Mouse (Mus musculus): ENCODE results near the gene Hdlbp. TPM values are rescaled to one million over a fixed set of nuclear protein-coding genes. Genes with fewer than 3 reads are reported as not detected.

The Hdlbp gene
- polyA plus RNA-seq (2012): 56.3 and 58.6 TPM in 2 replicates

- no peak for TF ChIP-seq GATA1 (IDR thresholded peaks at IDR 0.05; ENCODE audit: low read length)
Observed at GRCm38 (mm10) chr1:93478586-93479475, at the start of gene Hdlbp. TSS of gene Hdlbp (minus strand) at chr1:93478815.

GRCm38 (mm10) chr1:93522325-93522724, 43.7 kb upstream of the Hdlbp start:
- TF ChIP-seq GATA1 (IDR thresholded peaks at IDR 0.05; ENCODE audit: low read length): no peak

DNA sequence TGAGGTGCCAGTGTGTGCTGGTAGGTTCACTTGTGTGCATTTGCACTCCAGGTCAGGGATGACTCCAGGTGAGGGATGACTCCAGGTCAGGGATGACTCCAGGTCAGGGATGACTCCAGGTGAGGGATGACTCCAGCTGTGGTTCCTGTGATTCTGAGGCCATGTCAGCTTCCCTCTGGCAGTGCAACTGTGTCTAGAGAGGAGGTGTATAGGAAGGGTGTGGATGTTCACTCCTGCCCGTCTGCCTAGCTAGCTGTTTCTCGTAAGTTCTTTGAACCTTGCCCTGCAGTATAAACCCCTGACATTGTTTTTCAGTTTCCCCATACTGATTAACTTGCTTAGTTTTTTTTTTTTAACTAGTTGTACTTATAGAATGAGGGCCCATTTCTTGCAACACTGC, 42.9 kb upstream of the Hdlbp start:
- no peak for TF ChIP-seq GATA1 (IDR thresholded peaks at IDR 0.05; ENCODE audit: low read length)

DNA sequence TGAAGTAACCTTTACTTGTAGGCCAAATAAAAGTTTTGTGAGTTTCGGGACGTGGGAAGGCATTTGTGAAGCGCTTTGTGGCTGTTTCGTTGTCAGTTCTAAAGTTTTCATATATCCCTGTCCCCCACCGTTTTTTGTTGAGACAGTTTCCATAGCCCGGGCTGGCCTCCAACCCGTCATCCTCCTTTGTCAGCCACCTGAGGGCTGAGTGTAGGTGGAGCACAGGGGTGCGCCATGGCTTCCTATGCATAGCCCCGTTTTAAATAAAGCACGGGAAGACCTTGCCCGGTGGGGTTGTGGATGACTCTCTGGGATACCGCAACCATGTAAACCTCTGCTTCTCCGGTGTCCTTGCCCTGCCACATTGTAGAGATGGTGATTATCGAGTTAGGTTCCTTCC, 34.6 kb upstream of the Hdlbp start:
- TF ChIP-seq GATA1 (IDR thresholded peaks at IDR 0.05; ENCODE audit: low read length): no peak

GRCm38 (mm10) chr1:93512351-93512690, 33.7 kb upstream of the Hdlbp start:
- TF ChIP-seq GATA1 (IDR thresholded peaks at IDR 0.05; ENCODE audit: low read length): no peak

- no peak for TF ChIP-seq GATA1 (IDR thresholded peaks at IDR 0.05; ENCODE audit: low read length)
Observed at GRCm38 (mm10) chr1:93511585-93512350, 33.2 kb upstream of the Hdlbp start, which contains the start of gene Farp2. TSS of gene Farp2 (plus strand) at chr1:93512079.

DNA sequence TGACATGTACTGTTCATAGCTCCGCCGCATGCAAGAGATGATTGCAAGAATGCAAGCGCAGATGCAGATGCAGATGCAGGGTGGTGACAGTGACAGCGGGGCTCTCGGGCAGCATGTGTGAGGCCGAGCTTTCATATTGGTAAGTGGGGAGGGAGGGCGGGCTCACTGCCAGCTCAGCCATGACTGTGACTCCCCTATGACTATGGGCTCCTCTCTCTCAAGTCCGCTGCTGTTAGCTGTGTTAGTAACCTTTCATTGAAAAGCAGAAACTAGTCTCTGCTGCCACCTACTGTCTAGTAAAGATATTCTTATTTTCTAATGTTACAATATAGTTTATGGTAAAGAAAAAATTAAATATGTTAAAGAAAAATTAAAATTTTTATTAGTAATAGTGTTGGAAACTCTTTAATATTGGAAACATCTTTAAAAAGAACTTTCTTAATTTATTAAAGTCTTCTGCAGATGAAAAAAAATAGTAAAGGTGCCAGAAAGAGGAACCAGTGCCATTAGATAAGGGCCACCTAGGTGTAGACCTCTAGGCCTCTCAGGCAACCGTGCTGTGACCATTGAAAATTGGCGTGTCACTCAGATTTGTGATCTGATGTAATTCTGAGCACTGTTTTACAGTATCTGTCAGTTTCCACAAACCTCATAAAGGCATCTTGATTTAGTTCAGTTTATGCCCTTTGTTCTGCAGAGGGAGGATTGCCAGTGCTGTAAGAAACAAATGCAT, 28.5 kb upstream of the Hdlbp start:
- no peak for TF ChIP-seq GATA1 (IDR thresholded peaks at IDR 0.05; ENCODE audit: low read length)

DNA sequence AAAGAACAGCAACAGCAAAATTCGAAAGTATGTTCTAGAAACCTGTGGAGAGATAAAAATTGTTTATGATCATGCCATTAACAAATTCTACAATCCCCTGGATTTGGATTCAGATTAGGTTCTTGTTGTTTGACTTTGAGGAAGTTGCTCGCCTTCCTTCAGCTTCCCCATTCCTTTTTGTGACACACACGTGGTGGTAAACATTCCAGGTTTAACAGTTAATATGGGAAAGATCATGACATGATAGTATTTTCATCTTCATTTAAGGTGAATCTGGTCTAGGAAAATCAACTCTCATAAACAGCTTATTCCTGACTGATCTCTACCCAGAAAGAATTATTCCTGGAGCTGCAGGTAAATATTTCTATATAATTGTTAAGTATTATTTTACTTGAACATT, 16.7 kb upstream of the Hdlbp start:
- TF ChIP-seq GATA1 (IDR thresholded peaks at IDR 0.05; ENCODE audit: low read length): no peak

DNA sequence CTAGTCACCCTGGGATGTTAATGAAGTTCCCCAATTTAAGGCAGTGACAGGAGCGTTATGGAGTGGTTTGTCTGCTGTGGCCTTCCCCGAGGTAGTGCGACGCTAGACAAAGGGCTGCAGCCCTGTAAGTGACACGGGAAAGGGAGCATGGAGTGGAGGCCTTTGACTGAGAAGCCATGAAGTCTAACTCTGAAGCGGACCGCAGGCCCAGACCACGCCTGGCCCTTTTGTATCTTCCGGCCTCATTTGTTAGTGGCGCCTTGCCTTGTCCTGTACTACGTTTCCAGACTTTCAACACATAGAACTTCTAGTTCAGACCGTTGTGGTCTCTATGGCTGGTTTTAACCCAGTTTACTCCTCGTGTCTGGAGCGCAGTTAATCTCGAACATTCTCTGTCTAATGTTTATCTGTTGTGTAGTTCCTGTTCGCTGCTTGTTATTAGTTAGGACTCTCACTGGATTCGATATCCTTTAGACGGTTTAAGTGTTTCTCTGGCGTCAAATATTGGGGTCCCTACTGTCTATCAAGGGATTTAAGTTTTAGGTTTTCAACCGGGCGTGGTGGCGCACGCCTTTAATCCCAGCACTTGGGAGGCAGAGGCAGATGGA, 965 bp upstream of the Hdlbp start:
- TF ChIP-seq GATA1 (IDR thresholded peaks at IDR 0.05; ENCODE audit: low read length): no peak

- no peak for TF ChIP-seq GATA1 (IDR thresholded peaks at IDR 0.05; ENCODE audit: low read length)
Observed at GRCm38 (mm10) chr1:93477758-93478585, 643 bp downstream of the Hdlbp start.

GRCm38 (mm10) chr1:93475694-93476093, 2.9 kb downstream of the Hdlbp start:
- TF ChIP-seq GATA1 (IDR thresholded peaks at IDR 0.05; ENCODE audit: low read length): no peak

- no peak for TF ChIP-seq GATA1 (IDR thresholded peaks at IDR 0.05; ENCODE audit: low read length)
Observed at GRCm38 (mm10) chr1:93468626-93469025, 10.0 kb downstream of the Hdlbp start.

- no peak for TF ChIP-seq GATA1 (IDR thresholded peaks at IDR 0.05; ENCODE audit: low read length)
Observed at GRCm38 (mm10) chr1:93465746-93466145, 12.9 kb downstream of the Hdlbp start.

GRCm38 (mm10) chr1:93465066-93465465, 13.5 kb downstream of the Hdlbp start:
- no peak for TF ChIP-seq GATA1 (IDR thresholded peaks at IDR 0.05; ENCODE audit: low read length)

GRCm38 (mm10) chr1:93459101-93459500, 19.5 kb downstream of the Hdlbp start:
- no peak for TF ChIP-seq GATA1 (IDR thresholded peaks at IDR 0.05; ENCODE audit: low read length)

Measured in G1E-ER4 (cell line).